Mouse (Mus musculus) spleen, postnatal 0 days (tissue): ENCODE measurements around the gene Gm45753. TPM values are rescaled to one million over a fixed set of nuclear protein-coding genes. Genes with fewer than 3 reads are reported as not detected.

ENCODE experiments used
- polyA plus RNA-seq: library from polyadenylated mRNA; unstranded; fragments of >200 nt; fragmentation: Nextera tagmentation; extraction: Ambion mirVana; gene quantifications from 2 replicates; pipeline ENCODE4 v1.2.1, GENCODE M21; 2015

The Gm45753 gene
- polyA plus RNA-seq = not detected in 2 replicates

GRCm38 (mm10) chr8:45308366-45308765 is at the start of gene Gm45753:
Gene Gm45753, minus strand, starts transcription at chr8:45308466.

GRCm38 (mm10) chr8:45332685-45333409 is 24.6 kb upstream of the Gm45753 start, which contains the start of gene Cyp4v3:
Gene Cyp4v3, minus strand, starts transcription at chr8:45333216.

GRCm38 (mm10) chr8:45294687-45295086 is 13.6 kb downstream of the Gm45753 start, which contains the start of gene Klkb1:
Gene Klkb1, minus strand, starts transcription at chr8:45294859.

GRCm38 (mm10) chr8:45261920-45262319 is 46.3 kb downstream of the Gm45753 start, which contains the start of gene F11:
Gene F11, minus strand, starts transcription at chr8:45262031.

Other genes starting within 250 kb of the Gm45753 start
- not detected in 2 replicates for gene Mtnr1a, start 239.3 kb downstream of the Gm45753 start, polyA plus RNA-seq
- not detected in 2 replicates for gene F11, start 46.4 kb downstream of the Gm45753 start, polyA plus RNA-seq
- not detected in 2 replicates for gene Klkb1, start 13.6 kb downstream of the Gm45753 start, polyA plus RNA-seq
- 1.0 and 1.5 TPM in 2 replicates for gene Cyp4v3, start 24.8 kb upstream of the Gm45753 start, polyA plus RNA-seq
- gene Fam149a, start 73.8 kb upstream of the Gm45753 start, polyA plus RNA-seq = 2.2 and 2.4 TPM in 2 replicates
- gene Tlr3, start 102.6 kb upstream of the Gm45753 start, polyA plus RNA-seq = 1.7 and 1.9 TPM in 2 replicates
- gene Sorbs2, start 199.3 kb upstream of the Gm45753 start, polyA plus RNA-seq = 34.5 and 42.8 TPM in 2 replicates